Mouse (Mus musculus) megakaryocyte, embryonic 14.5 days (primary cell): Measurements from ENCODE around the gene Ptbp3. TPM values are rescaled to one million over a fixed set of nuclear protein-coding genes. Genes with fewer than 3 reads are reported as not detected.

Source experiments
- H3K27me3 ChIP-seq: replicated peaks from 2 replicates; pipeline ENCODE3; 2012; ENCODE audit warnings: inconsistent platforms
- H3K36me3 ChIP-seq: replicated peaks from 2 replicates; pipeline ENCODE3; 2012; ENCODE audit warnings: low read length, inconsistent platforms, mixed read lengths
- H3K4me1 ChIP-seq: 2 replicates; pipeline ENCODE4 v1.6.1; 2012; ENCODE audit warnings: inconsistent platforms
- H3K4me3 ChIP-seq: replicated peaks from 2 replicates; pipeline ENCODE3; 2012; ENCODE audit warnings: moderate library complexity, mild to moderate bottlenecking, inconsistent platforms
- H3K9me3 ChIP-seq: 2 replicates; pipeline ENCODE4 v1.6.1; 2012; ENCODE audit warnings: inconsistent platforms
- FLI1 ChIP-seq: IDR thresholded peaks from 2 replicates; pipeline ENCODE4 v1.6.1; 2012; ENCODE audit warnings: low read length, inconsistent platforms, mixed read lengths
- GATA1 ChIP-seq: IDR thresholded peaks from 3 replicates; pipeline ENCODE4 v1.6.1; 2012; ENCODE audit warnings: mixed read lengths, low read length, inconsistent platforms, borderline replicate concordance
- polyA plus RNA-seq: library from polyadenylated mRNA; stranded (reverse); fragments of >175 nt; gene quantifications from 2 replicates; pipeline ENCODE4 v1.2.3, GENCODE M21; 2012; ENCODE audit warnings: low replicate concordance; ENCODE audit not compliant: insufficient read depth

The Ptbp3 gene
- polyA plus RNA-seq, 1 experiment: 20.4 TPM

DNA sequence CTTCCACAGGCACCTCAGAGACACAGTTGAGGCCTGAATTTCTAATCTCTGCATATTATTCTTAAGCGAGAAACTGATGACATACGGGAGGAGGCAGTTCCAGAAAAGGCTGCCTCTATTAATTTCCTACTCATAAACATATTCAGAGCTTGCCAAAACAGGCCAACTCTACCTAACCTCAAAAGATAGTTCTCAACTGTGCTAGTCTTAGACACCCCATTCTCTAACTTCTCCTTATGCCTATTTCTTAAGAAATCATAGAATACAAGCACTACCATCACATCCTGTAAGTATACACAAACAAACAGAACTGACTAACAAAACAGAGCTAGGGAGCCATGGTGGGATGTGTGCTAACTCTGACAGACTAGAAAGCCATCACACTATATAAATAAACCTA, 4.5 kb downstream of the Ptbp3 start:
- no peak overlapping the region for H3K4me3 ChIP-seq
- H3K27me3 ChIP-seq: no peaks in the 10 kb centered on the region
- H3K36me3 ChIP-seq: peaks cover 11% of the 10 kb centered on the region
- no peak for TF ChIP-seq FLI1
- no peak for TF ChIP-seq GATA1
- peaks cover 42% of the 10 kb centered on the region for H3K4me1 ChIP-seq
- no peaks in the 10 kb centered on the region for H3K9me3 ChIP-seq

DNA sequence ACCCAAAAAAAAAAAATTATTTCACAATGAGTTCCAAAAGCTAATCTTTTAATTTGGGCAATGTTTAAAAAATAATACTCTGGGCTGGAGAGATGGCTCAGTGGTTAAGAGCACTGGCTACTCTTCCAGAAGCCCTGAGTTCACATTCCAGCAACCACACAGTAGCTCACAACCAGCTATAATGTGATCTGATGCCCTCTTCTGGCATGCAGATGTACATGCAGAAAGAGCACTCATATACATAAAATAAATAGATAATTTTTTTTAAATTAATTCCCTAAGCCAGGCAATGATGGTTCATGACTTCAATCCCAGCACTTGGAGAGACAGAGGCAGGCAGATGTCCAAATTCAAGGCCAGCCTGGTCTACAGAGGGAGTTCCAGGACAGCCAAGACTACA, 6.2 kb downstream of the Ptbp3 start:
- Histone ChIP-seq H3K36me3 (peaks cover 15% of the 10 kb centered on the region), H3K4me3 (no peak overlapping the region), H3K27me3 (no peaks in the 10 kb centered on the region), H3K9me3 (no peaks in the 10 kb centered on the region), H3K4me1 (peaks cover 59% of the 10 kb centered on the region)
- TF ChIP-seq FLI1: no peak
- TF ChIP-seq GATA1: no peak

DNA sequence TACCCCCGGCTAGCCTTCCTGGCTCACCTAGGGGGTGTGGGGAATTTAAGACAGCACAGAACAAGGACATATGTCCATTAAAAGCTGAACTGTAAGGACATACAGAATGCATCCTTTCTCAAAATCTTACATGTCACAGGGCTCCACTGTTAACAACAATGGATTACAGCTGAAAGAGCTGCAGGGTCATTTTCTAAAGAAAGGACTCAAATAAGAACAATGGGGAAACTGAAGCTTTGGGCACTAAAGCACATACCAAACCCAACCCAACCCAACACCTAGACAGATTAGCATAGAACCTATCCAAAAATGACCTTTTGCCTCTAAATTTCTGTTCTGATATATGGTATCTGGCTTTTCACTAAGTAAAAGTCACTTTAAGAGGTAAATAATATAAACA, 12.9 kb downstream of the Ptbp3 start:
- Histone ChIP-seq H3K4me1 (peaks cover 78% of the 10 kb centered on the region), H3K27me3 (no peaks in the 10 kb centered on the region), H3K36me3 (peaks cover 26% of the 10 kb centered on the region), H3K4me3 (no peak overlapping the region), H3K9me3 (no peaks in the 10 kb centered on the region)
- TF ChIP-seq GATA1 (no peak), FLI1 (no peak)

DNA sequence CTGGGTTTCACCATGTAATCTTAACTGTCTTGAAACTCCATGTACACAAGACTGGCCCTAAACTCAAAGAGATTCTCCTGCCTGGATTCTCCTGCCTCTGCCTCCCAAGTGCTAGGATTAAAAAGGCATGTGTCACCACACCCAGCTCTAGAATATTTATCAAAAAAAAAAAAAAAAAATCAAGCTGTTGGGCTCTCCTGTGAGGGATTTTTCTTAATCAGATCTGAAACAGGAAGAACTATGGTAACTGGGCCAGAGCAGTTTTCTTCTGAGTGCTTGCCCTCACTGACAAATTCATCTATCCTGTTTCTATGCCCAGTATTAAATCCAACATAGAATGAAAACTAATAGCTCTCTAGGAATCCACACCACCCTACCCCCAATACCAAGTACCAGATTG, 13.5 kb downstream of the Ptbp3 start:
- H3K4me1 ChIP-seq: peaks cover 82% of the 10 kb centered on the region
- TF ChIP-seq GATA1 (no peak), FLI1 (no peak)
- H3K36me3 ChIP-seq: peaks cover 27% of the 10 kb centered on the region
- H3K4me3 ChIP-seq: no peak overlapping the region
- H3K9me3 ChIP-seq: no peaks in the 10 kb centered on the region
- H3K27me3 ChIP-seq: no peaks in the 10 kb centered on the region

DNA sequence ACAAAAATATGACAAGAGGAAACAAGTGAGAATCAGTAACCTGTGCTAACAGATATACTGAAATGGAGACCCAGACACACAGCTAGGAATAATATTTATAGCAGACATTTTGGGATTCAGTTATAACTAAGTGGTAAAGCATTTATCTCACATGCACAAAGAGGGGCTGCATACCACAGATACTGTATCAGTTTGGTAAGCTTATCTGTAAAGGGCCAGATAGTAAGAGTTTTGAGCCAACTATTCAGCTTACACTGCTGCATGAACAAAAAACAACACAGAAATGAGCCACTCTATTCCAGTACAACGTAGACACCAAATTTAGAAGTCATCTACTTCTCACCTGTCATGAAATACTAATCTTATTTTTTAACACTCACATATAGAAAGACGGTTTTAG, 15.9 kb downstream of the Ptbp3 start:
- H3K36me3 ChIP-seq: peaks cover 24% of the 10 kb centered on the region
- no peaks in the 10 kb centered on the region for H3K27me3 ChIP-seq
- no peaks in the 10 kb centered on the region for H3K9me3 ChIP-seq
- no peak for TF ChIP-seq GATA1
- TF ChIP-seq FLI1: no peak
- peak overlapping the region; percentile 26 for H3K4me3 ChIP-seq
- peaks cover 81% of the 10 kb centered on the region for H3K4me1 ChIP-seq

DNA sequence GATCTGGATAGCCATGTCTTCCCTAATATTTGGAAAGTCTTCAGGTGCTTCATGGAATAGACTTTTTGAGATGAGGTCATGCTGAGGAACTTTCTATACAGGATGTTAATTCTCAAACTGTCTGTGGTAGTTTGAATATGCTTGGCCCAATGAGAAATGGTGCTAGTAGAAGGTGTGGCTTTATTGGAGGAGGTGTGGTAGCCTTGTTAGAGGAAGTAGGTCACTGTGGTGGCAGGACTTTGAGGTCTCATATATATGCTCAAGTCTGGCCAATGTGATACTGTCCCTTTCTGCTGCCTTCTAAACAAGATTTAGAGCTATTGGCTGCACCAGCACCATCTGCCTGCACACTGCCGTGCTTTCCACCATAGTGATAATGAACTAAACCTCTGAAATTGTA, 18.0 kb downstream of the Ptbp3 start:
- TF ChIP-seq GATA1: no peak
- TF ChIP-seq FLI1: no peak
- Histone ChIP-seq H3K36me3 (peaks cover 23% of the 10 kb centered on the region), H3K9me3 (no peaks in the 10 kb centered on the region), H3K4me3 (no peak overlapping the region), H3K4me1 (peaks cover 79% of the 10 kb centered on the region), H3K27me3 (no peaks in the 10 kb centered on the region)

DNA sequence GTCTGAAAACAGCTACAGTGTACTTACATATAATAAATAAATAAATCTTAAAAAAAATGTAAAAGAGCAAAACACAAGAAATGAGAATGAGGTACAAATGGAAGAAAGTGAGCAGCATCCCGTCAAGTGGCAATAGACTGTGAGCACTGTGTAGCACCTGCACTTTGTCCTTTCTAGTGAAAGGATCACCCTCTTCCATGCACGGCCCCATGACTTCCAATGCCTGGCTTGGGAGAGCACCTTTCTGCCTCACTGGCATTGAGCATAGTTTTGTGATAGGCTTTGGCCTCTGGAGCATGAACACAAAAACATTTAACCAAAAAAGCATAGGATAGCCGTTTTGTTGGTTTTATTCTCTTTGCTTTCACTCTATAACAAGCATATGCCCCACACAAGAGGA, 21.7 kb downstream of the Ptbp3 start:
- Histone ChIP-seq H3K36me3 (peaks cover 34% of the 10 kb centered on the region), H3K9me3 (no peaks in the 10 kb centered on the region), H3K4me1 (peaks cover 68% of the 10 kb centered on the region), H3K4me3 (peak overlapping the region; percentile 46), H3K27me3 (no peaks in the 10 kb centered on the region)
- TF ChIP-seq FLI1 (no peak), GATA1 (no peak)

DNA sequence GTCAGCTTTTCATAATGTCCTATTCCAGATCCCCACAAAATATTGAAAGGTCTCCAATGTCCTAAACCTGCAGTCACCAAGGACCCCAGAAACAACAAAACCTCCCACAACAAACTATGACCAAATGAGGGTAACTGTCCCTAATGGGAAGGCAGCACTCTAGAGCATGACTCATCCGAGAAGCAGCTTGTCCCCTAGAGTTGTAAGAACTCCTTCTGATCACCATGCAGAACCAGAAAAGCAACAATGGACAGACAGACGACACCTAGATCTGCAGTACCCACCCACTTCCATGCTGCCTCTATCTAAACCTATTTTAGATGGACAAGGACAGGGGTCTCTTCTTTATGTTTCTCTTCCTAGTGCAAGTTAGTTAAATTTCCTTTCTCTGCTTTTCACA, 22.4 kb downstream of the Ptbp3 start:
- Histone ChIP-seq H3K9me3 (no peaks in the 10 kb centered on the region), H3K27me3 (no peaks in the 10 kb centered on the region), H3K36me3 (peaks cover 36% of the 10 kb centered on the region), H3K4me3 (no peak overlapping the region), H3K4me1 (peaks cover 62% of the 10 kb centered on the region)
- no peak for TF ChIP-seq GATA1

DNA sequence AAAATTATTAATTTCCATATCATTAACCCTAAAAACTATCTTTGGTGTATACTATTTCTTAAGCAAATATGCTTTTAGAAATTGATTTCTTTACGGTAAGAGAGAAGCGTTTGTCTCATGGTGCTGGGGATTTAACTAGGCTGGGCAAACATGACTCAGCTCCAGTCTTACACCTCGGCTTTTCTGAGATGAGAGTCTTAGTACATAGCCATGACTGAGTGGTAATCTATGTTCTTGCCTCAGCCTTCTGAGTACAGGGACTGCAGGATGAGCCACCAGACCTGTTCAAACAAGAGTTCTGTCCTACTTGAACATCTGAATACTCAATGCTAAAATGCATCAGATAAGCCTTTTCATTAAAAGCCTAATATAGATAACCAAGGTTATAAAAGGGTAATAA, 24.3 kb downstream of the Ptbp3 start:
- no peaks in the 10 kb centered on the region for H3K27me3 ChIP-seq

DNA sequence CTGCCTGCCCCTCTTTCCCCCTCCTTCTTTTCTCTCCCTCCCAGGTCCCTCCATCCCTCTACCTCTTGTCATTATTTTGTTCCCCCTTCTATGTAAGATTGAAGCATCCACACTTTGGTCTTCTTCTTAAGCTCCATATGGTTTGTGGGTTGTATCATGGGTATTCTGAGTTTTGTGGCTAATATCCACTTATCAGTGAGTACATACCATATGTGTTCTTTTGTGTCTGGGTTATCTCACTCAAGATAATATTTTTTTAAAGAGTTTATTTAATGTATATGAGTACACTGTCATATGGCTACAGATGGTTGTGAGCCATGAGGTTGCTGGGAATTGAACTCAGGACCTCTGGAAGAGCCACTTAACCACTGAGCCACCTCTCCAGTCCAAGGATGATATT, 38.8 kb downstream of the Ptbp3 start:
- TF ChIP-seq GATA1: no peak
- no peak for TF ChIP-seq FLI1

More for the DNA sequence above, 24.3 kb downstream of the Ptbp3 start:
- Histone ChIP-seq H3K36me3 (peaks cover 49% of the 10 kb centered on the region), H3K4me3 (no peak overlapping the region), H3K9me3 (no peaks in the 10 kb centered on the region), H3K4me1 (peaks cover 52% of the 10 kb centered on the region)
- TF ChIP-seq GATA1 (no peak), FLI1 (no peak)

DNA sequence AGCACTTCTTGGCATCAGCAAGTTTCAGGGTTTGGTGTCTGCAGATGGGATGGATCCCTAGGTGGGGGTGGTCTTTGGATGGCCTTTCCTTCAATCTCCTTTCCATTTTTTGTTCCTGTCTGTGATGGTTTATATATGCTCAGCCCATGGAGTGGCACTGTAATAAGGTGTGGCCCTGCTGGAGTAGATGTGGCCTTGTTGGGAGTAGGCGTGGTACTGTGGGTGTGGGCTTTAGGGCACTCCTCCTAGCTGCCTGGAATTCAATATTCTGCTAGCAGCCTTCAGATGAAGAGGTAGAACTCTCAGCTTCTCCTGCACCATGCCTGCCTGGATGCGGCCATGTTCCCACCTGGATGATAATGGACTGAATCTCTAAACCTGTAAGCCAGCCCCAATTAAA, 39.6 kb downstream of the Ptbp3 start:
- Histone ChIP-seq H3K36me3 (peaks cover 84% of the 10 kb centered on the region), H3K9me3 (no peaks in the 10 kb centered on the region), H3K4me3 (no peak overlapping the region), H3K27me3 (no peaks in the 10 kb centered on the region), H3K4me1 (peaks cover 34% of the 10 kb centered on the region)
- TF ChIP-seq FLI1 (no peak), GATA1 (no peak)

More for the DNA sequence above, 38.8 kb downstream of the Ptbp3 start:
- Histone ChIP-seq H3K4me1 (peaks cover 34% of the 10 kb centered on the region), H3K27me3 (no peaks in the 10 kb centered on the region), H3K36me3 (peaks cover 84% of the 10 kb centered on the region), H3K4me3 (no peak overlapping the region), H3K9me3 (no peaks in the 10 kb centered on the region)
